In the genomic region with DNA sequence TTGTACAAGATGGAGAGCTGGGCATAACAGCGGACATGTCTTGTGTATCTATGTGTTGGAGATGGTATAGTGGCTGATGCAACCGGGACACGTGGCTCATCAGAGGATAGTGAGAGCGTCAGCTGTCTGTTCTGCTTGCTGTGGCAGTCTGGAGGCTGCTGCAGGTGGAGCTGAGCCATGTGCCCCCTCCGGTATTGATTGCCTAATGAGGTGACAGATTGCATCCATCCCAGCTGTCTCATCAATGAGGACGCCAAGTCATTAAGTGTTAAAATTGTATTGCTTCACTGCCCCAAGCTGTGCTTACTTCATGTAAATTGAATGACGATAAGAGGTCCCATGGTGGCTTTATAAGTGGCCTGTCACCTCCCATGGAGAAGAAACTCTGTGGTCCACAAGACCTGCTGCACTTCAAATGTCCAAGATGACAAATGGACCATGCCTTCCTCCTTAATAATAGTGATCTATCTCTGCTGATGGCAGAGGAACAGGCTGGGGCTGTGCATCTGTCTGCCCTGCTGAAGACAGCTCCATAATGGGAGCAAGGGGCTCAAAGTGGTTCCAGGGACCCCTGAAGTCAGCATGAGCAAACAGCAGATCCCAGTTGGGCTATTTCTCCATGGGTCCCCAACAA, we compare ENCODE assay signal across 13 mouse cellular contexts. TPM values are rescaled to one million over a fixed set of nuclear protein-coding genes. Genes with fewer than 3 reads are reported as not detected.
DNase-seq lines count a peak whose midpoint lies in the region; ATAC-seq and TF ChIP-seq lines count a peak whose summit lies in the region.
"Had no signal": no experiment of that assay in that cellular context is flagged by ENCODE, and none has a peak within 500 bp of the region (broad histone marks: within the 10 kb centered on the region; RNA-seq: fewer than 3 reads in every experiment).

No protein-coding gene starts in this region.

- TF ChIP-seq POLR2A in lung, adult 2 months (IDR thresholded peaks at IDR 0.05; ENCODE audit: borderline replicate concordance, extremely low read depth, low read depth, low read length), result no peak

- H3K4me1 ChIP-seq in lung, embryonic 16.5 days (replicated peaks; ENCODE audit: control insufficient read depth, insufficient read depth, low read length), result no peaks in the 10 kb centered on the region
- no peaks in the 10 kb centered on the region for H3K4me1 ChIP-seq in lung, adult 2 months (ENCODE audit: control insufficient read depth, insufficient read depth, low read length)
- no peaks in the 10 kb centered on the region for H3K4me1 ChIP-seq in forebrain, postnatal 0 days (ENCODE audit: insufficient read depth)
- no peaks in the 10 kb centered on the region for H3K4me1 ChIP-seq in hindbrain, postnatal 0 days (ENCODE audit: insufficient read depth, low read length)
- peaks cover 18% of the 10 kb centered on the region; the same call in 1 of the 2 replicates for H3K4me1 ChIP-seq in neural tube, embryonic 13.5 days (replicated peaks)
- H3K4me1 ChIP-seq: liver, embryonic 12.5 days had no signal

- DNase-seq in lung, adult 2 months, result no peak
- DNase-seq in forebrain, postnatal 0 days, result peak; percentile 10
- peak; percentile 74 for DNase-seq in hindbrain, postnatal 0 days (ENCODE audit: low spot score)
- no peak for DNase-seq in urinary bladder, postnatal 14 days (ENCODE audit: low spot score)
- no peak for DNase-seq in cerebellum, adult 11 months
- DNase-seq: adrenal gland, postnatal 10 days; cerebellum, adult 18-20 months; heart, adult 18-20 months; kidney, adult 9 months had no signal

- no peak overlapping the region for H3K27ac ChIP-seq in lung, embryonic 16.5 days (ENCODE audit: low read length)
- H3K27ac ChIP-seq in forebrain, postnatal 0 days (ENCODE audit: low read depth, low read length), result no peak overlapping the region
- no peak overlapping the region for H3K27ac ChIP-seq in hindbrain, postnatal 0 days
- no peak overlapping the region for H3K27ac ChIP-seq in neural tube, embryonic 13.5 days (replicated peaks)
- H3K27ac ChIP-seq: liver, embryonic 12.5 days had no signal

- TF ChIP-seq CTCF in lung, adult 2 months (IDR thresholded peaks at IDR 0.05; ENCODE audit: insufficient read depth, low read length), result no peak
- TF ChIP-seq CTCF in forebrain, postnatal 0 days (IDR thresholded peaks at IDR 0.05; ENCODE audit: low read depth), result no peak
- TF ChIP-seq CTCF in hindbrain, postnatal 0 days (IDR thresholded peaks at IDR 0.05; ENCODE audit: low read depth), result no peak

- ATAC-seq in lung, embryonic 16.5 days (ENCODE audit: low read depth), result peak; percentile 41; the same call in 1 of the 2 replicates
- ATAC-seq in forebrain, postnatal 0 days, result peak; percentile 50
- ATAC-seq in hindbrain, postnatal 0 days, result peak; percentile 80
- peak; percentile 90 for ATAC-seq in neural tube, embryonic 13.5 days (ENCODE audit: low read depth)
- ATAC-seq in erythroid progenitor cell, adult 5-6 weeks (replicated peaks; ENCODE audit: low FRiP score, poor library complexity, severe bottlenecking), result no peak
- ATAC-seq: liver, embryonic 12.5 days had no signal

- no peaks in the 10 kb centered on the region for H3K9me3 ChIP-seq in lung, embryonic 16.5 days (ENCODE audit: control insufficient read depth, low read length)
- H3K9me3 ChIP-seq in forebrain, postnatal 0 days (ENCODE audit: low read length), result no peaks in the 10 kb centered on the region
- H3K9me3 ChIP-seq in hindbrain, postnatal 0 days (ENCODE audit: low read length), result no peaks in the 10 kb centered on the region
- no peaks in the 10 kb centered on the region for H3K9me3 ChIP-seq in neural tube, embryonic 13.5 days
- H3K9me3 ChIP-seq: liver, embryonic 12.5 days had no signal

- H3K36me3 ChIP-seq in lung, embryonic 16.5 days (ENCODE audit: control insufficient read depth, insufficient read depth, low read length), result no peaks in the 10 kb centered on the region
- H3K36me3 ChIP-seq in forebrain, postnatal 0 days (ENCODE audit: insufficient read depth), result no peaks in the 10 kb centered on the region
- H3K36me3 ChIP-seq in hindbrain, postnatal 0 days (ENCODE audit: insufficient read depth, low read length), result no peaks in the 10 kb centered on the region
- H3K36me3 ChIP-seq in neural tube, embryonic 13.5 days, result no peaks in the 10 kb centered on the region
- H3K36me3 ChIP-seq: liver, embryonic 12.5 days had no signal

- H3K9ac ChIP-seq in lung, embryonic 16.5 days (ENCODE audit: low read length), result no peak overlapping the region
- no peak overlapping the region for H3K9ac ChIP-seq in forebrain, postnatal 0 days
- H3K9ac ChIP-seq in hindbrain, postnatal 0 days (replicated peaks; ENCODE audit: low read length), result no peak overlapping the region
- no peak overlapping the region for H3K9ac ChIP-seq in neural tube, embryonic 13.5 days
- H3K9ac ChIP-seq: liver, embryonic 12.5 days had no signal

- WGBS in lung, embryonic 16.5 days, result 56% methylated on average over 7 of the region's 7 CpGs
- 69% methylated on average over 7 of the region's 7 CpGs for WGBS in lung, adult 2 months
- WGBS in forebrain, postnatal 0 days, result 48% methylated on average over 7 of the region's 7 CpGs
- WGBS in hindbrain, postnatal 0 days, result 39% methylated on average over 7 of the region's 7 CpGs
- WGBS in neural tube, embryonic 13.5 days, result 25% methylated on average over 7 of the region's 7 CpGs

- no peak overlapping the region for H3K4me3 ChIP-seq in lung, embryonic 16.5 days (ENCODE audit: low read length)
- H3K4me3 ChIP-seq in lung, adult 2 months (replicated peaks; ENCODE audit: extremely low read depth, low read depth, low read length), result no peak overlapping the region
- H3K4me3 ChIP-seq in forebrain, postnatal 0 days (ENCODE audit: low read depth, low read length), result no peak overlapping the region
- H3K4me3 ChIP-seq in hindbrain, postnatal 0 days (ENCODE audit: low read length), result no peak overlapping the region
- no peak overlapping the region for H3K4me3 ChIP-seq in neural tube, embryonic 13.5 days
- H3K4me3 ChIP-seq: liver, embryonic 12.5 days had no signal

- H3K27me3 ChIP-seq in lung, embryonic 16.5 days (ENCODE audit: control insufficient read depth, insufficient read depth, low read depth, low read length), result no peaks in the 10 kb centered on the region
- H3K27me3 ChIP-seq in forebrain, postnatal 0 days (ENCODE audit: insufficient read depth, low read length), result no peaks in the 10 kb centered on the region
- no peaks in the 10 kb centered on the region; the same call in 1 of the 2 replicates for H3K27me3 ChIP-seq in hindbrain, postnatal 0 days (ENCODE audit: insufficient read depth, low read length)
- H3K27me3 ChIP-seq in neural tube, embryonic 13.5 days, result peaks cover 31% of the 10 kb centered on the region

- H3K4me2 ChIP-seq in lung, embryonic 16.5 days (ENCODE audit: low read depth, low read length), result no peak overlapping the region
- no peak overlapping the region for H3K4me2 ChIP-seq in forebrain, postnatal 0 days (ENCODE audit: low read depth)
- H3K4me2 ChIP-seq in hindbrain, postnatal 0 days (ENCODE audit: low read depth, low read length), result no peak overlapping the region
- no peak overlapping the region for H3K4me2 ChIP-seq in neural tube, embryonic 13.5 days
- H3K4me2 ChIP-seq: liver, embryonic 12.5 days had no signal

RNA-seq across cellular contexts. Expression of gene 2410004P03Rik, which starts 37.6 kb away (rescaled TPM):
- 4.3 and 5.6 TPM in 2 replicates for polyA plus RNA-seq in lung, embryonic 16.5 days (2015; fragmentation: Nextera tagmentation; extraction: Ambion mirVana)
- polyA plus RNA-seq in lung, adult 2 months (2012; rRNA removed), result 11.2 and 15.0 TPM in 2 replicates
- 8.5 and 9.2 TPM in 2 replicates for total RNA-seq in forebrain, postnatal 0 days (2014; rRNA removed)
- 8.5 and 9.4 TPM in 2 replicates for polyA plus RNA-seq in forebrain, postnatal 0 days (2015; fragmentation: Nextera tagmentation; extraction: Ambion mirVana)
- 7.5 and 8.6 TPM in 2 replicates for total RNA-seq in hindbrain, postnatal 0 days (2014; rRNA removed)
- polyA plus RNA-seq in hindbrain, postnatal 0 days (2015; fragmentation: Nextera tagmentation; extraction: Ambion mirVana), result 7.8 and 10.4 TPM in 2 replicates
- 1.1 and 1.6 TPM in 2 replicates for polyA plus RNA-seq in neural tube, embryonic 13.5 days (2015; fragmentation: Nextera tagmentation; extraction: Ambion mirVana)
- not detected in 2 replicates for total RNA-seq in erythroid progenitor cell, adult 5-6 weeks (2015; ENCODE audit: low replicate concordance)
- not detected in 2 replicates for total RNA-seq in erythroid progenitor cell, adult 5-6 weeks (2017; ENCODE audit: low replicate concordance)
- polyA plus RNA-seq: liver, embryonic 12.5 days had no signal

RNA-seq across cellular contexts. Expression of gene Pqlc3, which starts 48.9 kb away (rescaled TPM):
- polyA plus RNA-seq in lung, embryonic 16.5 days (2015; fragmentation: Nextera tagmentation; extraction: Ambion mirVana), result 6.2 and 7.6 TPM in 2 replicates
- polyA plus RNA-seq in lung, adult 2 months (2012; rRNA removed), result 73.8 and 81.2 TPM in 2 replicates
- total RNA-seq in forebrain, postnatal 0 days (2014; rRNA removed), result 0.46 and 0.86 TPM in 2 replicates
- polyA plus RNA-seq in forebrain, postnatal 0 days (2015; fragmentation: Nextera tagmentation; extraction: Ambion mirVana), result 1.5 and 2.0 TPM in 2 replicates
- 2.6 and 4.3 TPM in 2 replicates for total RNA-seq in hindbrain, postnatal 0 days (2014; rRNA removed)
- polyA plus RNA-seq in hindbrain, postnatal 0 days (2015; fragmentation: Nextera tagmentation; extraction: Ambion mirVana), result 2.2 and 2.5 TPM in 2 replicates
- 1.4 and 2.2 TPM in 2 replicates for polyA plus RNA-seq in neural tube, embryonic 13.5 days (2015; fragmentation: Nextera tagmentation; extraction: Ambion mirVana)
- 55.1 and 61.2 TPM in 2 replicates for total RNA-seq in erythroid progenitor cell, adult 5-6 weeks (2015; ENCODE audit: low replicate concordance)
- total RNA-seq in erythroid progenitor cell, adult 5-6 weeks (2017; ENCODE audit: low replicate concordance), result 32.4 and 34.7 TPM in 2 replicates

Comparison
In these comparisons a context has a peak if more than half of its experiments do, and no peak if none do; other contexts are left out.
1. DNase-seq: peak in forebrain, postnatal 0 days (single experiment) and hindbrain, postnatal 0 days (single experiment); none in lung, adult 2 months (single experiment), urinary bladder, postnatal 14 days (single experiment) and cerebellum, adult 11 months (single experiment).